Mouse (Mus musculus): ENCODE results near the gene Troap. TPM values are rescaled to one million over a fixed set of nuclear protein-coding genes. Genes with fewer than 3 reads are reported as not detected.

Gene Troap
- total RNA-seq, 1 experiment = 27.8 TPM

- H3K36me3 ChIP-seq (ENCODE audit: control insufficient read depth, insufficient read depth, low read length, poor library complexity, severe bottlenecking) = no peaks in the 10 kb centered on the region
- no peaks in the 10 kb centered on the region for H3K9me3 ChIP-seq (ENCODE audit: control insufficient read depth, insufficient read depth, low read depth, low read length)
- in situ Hi-C loops (cut with MboI; ENCODE audit: low sequenced_read_pairs in 2 of 2, unreplicated experiment in 2 of 2) = no loop called here
- H3K27ac ChIP-seq (ENCODE audit: insufficient read depth, low read depth, low read length, poor library complexity, severe bottlenecking) = no peak overlapping the region
- H3K9ac ChIP-seq (ENCODE audit: insufficient read depth, low read depth, low read length, poor library complexity, severe bottlenecking) = peak overlapping the region; percentile 3
- peak overlapping the region; percentile 10 to 18; a peak in 1 of 4 replicates for H3K4me3 ChIP-seq (ENCODE audit: insufficient read depth in 1 of 2, low read depth in 1 of 2, low read length in 2 of 2, poor library complexity in 1 of 2, severe bottlenecking in 1 of 2)
- TF ChIP-seq CHD2 (IDR thresholded peaks at IDR 0.05; ENCODE audit: low read depth, low read length) (no peak), ZNF384 (IDR thresholded peaks at IDR 0.05; ENCODE audit: low read depth, low read length) (no peak), MAFK (IDR thresholded peaks at IDR 0.05; ENCODE audit: insufficient read depth, low read depth, low read length) (no peak), ZC3H11A (IDR thresholded peaks at IDR 0.05; ENCODE audit: borderline replicate concordance, low read depth, low read length) (no peak), HCFC1 (IDR thresholded peaks at IDR 0.05; ENCODE audit: borderline replicate concordance, insufficient read depth, low read length) (no peak)
- peaks cover 2 to 7% of the 10 kb centered on the region in 2 experiments; a peak in 1 of 4 replicates for H3K4me1 ChIP-seq (ENCODE audit: control insufficient read depth in 2 of 2, insufficient read depth in 2 of 2, low read length in 2 of 2, poor library complexity in 1 of 2)
- no peak for DNase-seq (ENCODE audit: low read depth, low spot score)
These were observed 55.9 kb downstream of the Troap start for GRCm38 (mm10) chr15:99129956-99130910.

Other genes with a start within 250 kb of the Troap start
- gene Prkag1, start 243.1 kb upstream of the Troap start, total RNA-seq (2012; rRNA removed) = 36.6 and 54.7 TPM in 2 replicates
- gene Kmt2d, start 203.4 kb upstream of the Troap start, total RNA-seq (2012; rRNA removed) = 30.7 and 35.9 TPM in 2 replicates
- 43.6 and 48.2 TPM in 2 replicates for gene Rhebl1, start 180.0 kb upstream of the Troap start, total RNA-seq (2012; rRNA removed)
- 1.0 and 1.2 TPM in 2 replicates for gene Dhh, start 176.0 kb upstream of the Troap start, total RNA-seq (2012; rRNA removed)
- gene Lmbr1l, start 156.3 kb upstream of the Troap start, total RNA-seq (2012; rRNA removed) = 55.1 and 73.3 TPM in 2 replicates
- 1,092 and 1,539 TPM in 2 replicates for gene Tuba1b, start 140.0 kb upstream of the Troap start, total RNA-seq (2012; rRNA removed)
- not detected in 2 replicates for gene Gm49450, start 121.0 kb upstream of the Troap start, total RNA-seq (2012; rRNA removed)
- gene Tuba1a, start 120.9 kb upstream of the Troap start, total RNA-seq (2012; rRNA removed) = 595 and 862 TPM in 2 replicates
- 335 and 424 TPM in 2 replicates for gene Tuba1c, start 44.7 kb upstream of the Troap start, total RNA-seq (2012; rRNA removed)
- 15.1 and 20.6 TPM in 2 replicates for gene Prph, start 19.4 kb upstream of the Troap start, total RNA-seq (2012; rRNA removed)
- gene C1ql4, start 13.2 kb downstream of the Troap start, total RNA-seq (2012; rRNA removed) = 3.1 and 3.7 TPM in 2 replicates
- gene Dnajc22, start 18.6 kb downstream of the Troap start, total RNA-seq (2012; rRNA removed) = 8.6 and 16.7 TPM in 2 replicates
- 21.1 and 21.7 TPM in 2 replicates for gene Spats2, start 51.3 kb downstream of the Troap start, total RNA-seq (2012; rRNA removed)
- gene Kcnh3, start 150.3 kb downstream of the Troap start, total RNA-seq (2012; rRNA removed) = 2.9 and 6.6 TPM in 2 replicates
- gene Mcrs1, start 177.4 kb downstream of the Troap start, total RNA-seq (2012; rRNA removed) = 113 and 127 TPM in 2 replicates
- gene Prpf40b, start 220.5 kb downstream of the Troap start, total RNA-seq (2012; rRNA removed) = 42.4 and 86.2 TPM in 2 replicates
- gene Fam186b, start 221.3 kb downstream of the Troap start, total RNA-seq (2012; rRNA removed) = 0.37 and 0.40 TPM in 2 replicates

All from ES-E14 (cell line).